Mouse (Mus musculus) right cerebral cortex, postnatal 36 days (tissue): ENCODE measurements at regions not wholly inside any gene's neighbourhood (a gene's known extent, or its start where the extent isn't known, plus 50 kb on each side); places are given as distances from the start of the nearest gene placed in this dataset.

ENCODE experiments used
- DNase-seq, 2 experiments: peaks; one replicate each; pipeline ENCODE4 v3.0.0; 2022; ENCODE audit warnings: low spot score in 2 of 2, mixed read lengths in 1 of 2

DNA sequence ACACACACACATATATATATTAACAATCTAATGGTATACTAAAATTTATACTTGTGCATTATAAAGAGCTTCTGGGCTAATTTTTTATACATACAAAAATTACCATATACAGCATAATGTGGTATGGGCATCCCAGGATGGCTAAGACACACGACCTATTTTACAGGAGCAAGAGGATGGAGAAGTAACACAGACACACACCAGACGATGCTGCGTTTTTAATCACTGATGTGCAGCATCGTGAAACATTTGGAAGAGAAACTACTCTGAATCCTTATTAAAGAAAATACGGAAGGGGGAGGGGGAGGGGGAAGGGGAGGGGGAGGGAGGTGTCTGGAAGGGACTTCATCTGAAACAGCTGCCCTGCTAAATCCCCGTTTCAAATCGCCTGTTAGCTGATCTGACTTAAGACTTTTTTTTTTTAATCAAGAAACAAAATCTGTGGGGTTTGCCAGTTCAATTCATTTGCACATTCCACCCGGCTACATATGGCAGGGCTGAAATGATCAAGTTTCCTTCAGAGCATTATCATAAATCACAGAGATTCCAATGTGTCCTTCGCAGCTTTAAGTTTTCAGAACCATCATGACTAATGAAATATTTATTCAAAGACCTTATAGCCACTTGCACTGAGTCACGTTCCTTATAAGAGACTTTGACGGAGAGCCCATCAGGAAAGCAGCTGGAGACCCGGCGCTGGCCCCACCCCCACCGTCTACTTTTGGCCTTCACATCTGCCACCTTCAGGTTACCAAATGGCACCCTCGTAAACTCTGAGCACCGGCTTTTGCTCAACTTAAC, 89.4 kb upstream of the Rnd3 start:
- no peak for DNase-seq

DNA sequence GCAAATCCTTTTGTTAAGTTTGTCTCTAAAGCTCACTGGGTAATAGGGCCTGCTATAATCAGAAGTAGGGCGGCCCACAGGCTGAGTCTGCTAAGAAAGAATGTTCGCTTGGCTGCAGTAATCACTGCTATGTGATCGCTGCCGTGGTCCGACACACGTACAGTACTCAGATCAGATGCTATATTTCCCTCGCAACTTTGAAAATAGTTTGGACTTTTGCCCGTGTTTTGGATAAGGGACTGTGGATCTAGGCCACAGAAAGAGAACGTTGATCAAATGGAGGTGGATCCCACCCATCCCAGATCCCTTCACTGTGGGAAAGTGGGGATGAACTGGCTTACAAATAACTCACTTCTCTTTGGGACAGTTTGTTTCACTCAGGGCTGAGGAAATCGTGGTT, 88.5 kb upstream of the Rnd3 start:
- no peak for DNase-seq

DNA sequence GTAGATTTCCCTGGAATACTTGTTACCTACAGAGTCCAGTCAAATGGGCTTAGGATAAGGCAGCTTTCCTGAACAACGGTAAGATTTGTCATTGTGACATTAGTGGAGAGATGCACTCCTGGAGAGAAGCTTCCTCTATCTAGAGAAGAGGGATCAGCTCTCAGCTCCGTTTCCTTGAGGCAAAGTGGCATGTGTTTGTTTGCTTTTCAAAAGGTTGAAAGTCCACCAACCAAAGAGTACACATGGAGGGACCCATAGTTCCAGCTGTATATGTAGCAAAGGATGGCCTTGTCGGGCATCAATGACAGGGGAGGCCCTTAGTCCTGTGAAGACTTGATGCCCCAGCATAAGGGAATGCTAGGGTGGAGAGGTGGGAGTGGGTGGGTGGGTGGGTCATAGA, 87.9 kb upstream of the Rnd3 start:
- no peak for DNase-seq

DNA sequence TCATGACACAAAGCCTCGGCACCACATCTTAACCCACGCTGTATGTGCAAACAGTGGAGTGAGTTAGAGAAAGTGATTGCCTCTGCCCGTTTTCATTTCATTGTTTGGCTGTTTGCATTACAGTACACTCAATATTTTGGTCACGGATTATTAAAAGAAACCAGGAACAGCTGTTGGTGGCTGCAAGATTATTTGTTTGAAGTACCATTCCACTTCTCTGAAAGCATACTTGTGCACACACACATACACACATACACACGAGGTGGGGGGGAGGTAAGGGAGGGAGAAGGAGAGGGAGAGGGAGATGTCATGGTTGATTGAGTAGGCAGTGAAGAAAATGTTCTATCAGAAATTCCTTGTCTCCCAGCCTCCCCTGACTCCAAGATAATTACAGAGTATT, 85.5 kb upstream of the Rnd3 start:
- no peak for DNase-seq

DNA sequence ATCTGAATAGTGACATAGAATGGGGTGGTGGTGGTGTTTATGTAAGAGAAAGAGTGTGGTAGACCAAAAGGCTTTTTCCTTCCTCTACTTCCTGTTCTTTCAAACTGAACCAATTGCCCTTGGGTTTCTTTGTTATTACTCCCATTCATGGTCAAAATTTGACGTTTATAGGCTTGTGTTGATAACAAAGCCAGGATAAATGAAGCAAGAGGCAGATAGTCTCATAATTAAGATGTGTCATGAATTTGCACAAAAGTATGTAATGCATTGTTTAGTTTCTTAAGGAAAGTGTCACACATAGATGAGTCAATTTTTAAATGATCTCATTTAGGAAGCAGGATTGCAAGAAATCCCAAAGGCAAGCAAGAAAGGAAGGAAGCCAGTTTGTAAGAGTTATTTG, 73.9 kb upstream of the Rnd3 start:
- no peak for DNase-seq

DNA sequence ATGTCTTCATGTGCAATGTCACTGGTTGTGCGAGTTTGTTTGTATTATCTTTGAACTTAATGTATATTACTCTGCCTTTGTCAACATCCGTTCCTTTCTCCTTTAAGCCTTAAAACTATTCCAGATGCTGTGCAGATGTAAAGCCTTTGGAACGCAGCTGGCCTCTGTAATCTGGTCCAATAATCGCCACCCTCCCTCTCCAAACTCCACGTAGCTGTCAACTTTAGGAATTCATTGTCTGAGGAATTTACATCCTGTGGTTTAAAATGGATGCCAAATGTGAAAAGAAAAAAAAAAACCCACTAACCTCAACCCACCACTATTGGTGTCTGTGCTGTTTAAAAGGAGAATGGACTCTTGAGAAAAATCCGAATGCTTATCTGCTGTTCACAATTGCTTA, 70.8 kb upstream of the Rnd3 start:
- DNase-seq, result no peak

DNA sequence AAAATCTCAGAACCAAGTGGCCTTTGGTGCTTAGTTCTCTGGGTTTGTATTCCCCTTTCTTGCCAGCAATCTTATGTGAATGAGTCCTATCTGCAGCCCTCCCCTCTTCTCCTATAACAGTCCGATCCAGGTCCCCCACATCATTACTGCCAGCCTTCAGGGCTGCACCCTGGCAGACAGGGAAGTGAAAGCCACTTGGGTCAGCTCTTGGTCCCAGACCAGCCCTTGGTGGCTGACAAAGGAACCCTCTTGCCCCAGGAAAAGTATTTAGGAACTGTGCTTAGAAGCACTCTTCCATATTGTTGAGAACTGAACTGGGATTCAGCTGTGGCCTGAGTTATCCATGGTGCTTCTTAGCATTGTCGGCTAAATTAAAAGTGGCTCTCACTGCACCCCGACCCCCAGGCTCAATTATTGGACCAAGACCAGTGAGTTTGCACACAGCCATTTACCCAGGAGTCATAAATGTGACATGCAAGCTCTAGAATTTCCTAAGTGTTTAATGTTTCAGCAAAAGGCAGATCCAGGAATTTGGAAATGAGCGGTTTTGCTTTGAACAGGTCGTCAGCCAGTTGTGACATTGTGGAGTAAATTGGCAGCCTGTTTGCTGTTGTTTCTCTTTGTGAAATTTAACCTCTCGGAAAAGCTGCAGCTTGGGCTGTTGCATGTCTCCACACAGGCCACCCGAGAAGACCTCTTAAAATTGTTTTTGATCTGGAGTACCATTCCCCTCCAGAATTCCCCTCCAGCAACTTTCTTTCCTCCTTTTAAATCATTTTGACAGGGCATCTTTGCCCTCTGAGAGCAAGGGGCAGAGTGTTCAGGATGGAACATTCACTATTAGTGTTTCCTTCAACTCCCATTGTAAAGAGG, 58.5 kb upstream of the Rnd3 start:
- DNase-seq, result no peak

DNA sequence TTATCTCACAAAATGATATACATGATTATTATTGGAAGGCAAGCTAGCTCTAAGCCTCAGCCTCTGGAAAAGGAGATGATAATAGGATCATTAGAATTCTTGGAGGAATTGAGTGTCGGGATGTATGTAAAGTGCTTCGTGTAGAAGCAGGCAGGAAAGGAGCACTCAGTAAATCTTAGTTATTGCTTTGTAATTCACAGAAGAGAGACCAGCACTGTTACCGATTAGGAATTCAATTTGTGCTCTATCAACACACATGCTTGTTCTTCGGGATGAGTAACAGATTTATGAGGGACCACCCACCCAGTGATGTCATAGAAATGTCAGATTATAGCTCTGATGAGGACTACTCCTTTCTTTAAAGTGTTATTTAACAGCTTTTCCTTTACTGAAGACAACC, 57.4 kb upstream of the Rnd3 start:
- no peak for DNase-seq
